Mouse (Mus musculus) cerebellum, adult 11-12 months (tissue): ENCODE data around the gene Nfil3.
A peak's percentile ranks its signal among the peaks of the same experiment; 100 is the strongest.

Experiments
- DNase-seq: peaks from one replicate; pipeline ENCODE4 v3.0.0; 2022

Nfil3 gene

DNA sequence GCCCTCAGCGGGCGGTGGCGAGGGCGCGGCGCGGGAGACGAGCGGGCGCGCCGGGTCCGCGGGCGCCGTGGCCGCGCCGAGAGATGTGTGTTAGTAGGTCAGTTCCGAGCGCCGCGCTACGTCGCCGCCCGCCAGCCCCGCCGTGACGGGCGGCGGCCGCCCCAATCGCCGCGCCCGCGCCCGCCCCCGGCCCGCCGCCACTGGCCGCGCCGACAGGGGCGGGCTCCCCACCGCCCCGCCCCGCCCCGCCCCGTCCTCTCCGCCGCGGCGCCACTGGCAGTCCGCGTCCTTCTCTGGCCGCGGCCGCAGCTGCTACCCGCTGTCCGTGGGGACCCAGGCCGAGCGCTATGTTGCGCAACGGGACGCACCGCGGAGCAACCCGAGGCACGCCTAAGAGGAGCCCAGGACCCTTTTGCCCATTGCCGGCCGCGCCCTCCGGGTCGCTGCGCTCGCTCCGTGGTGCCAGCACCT lies at the start of gene Nfil3:
Gene Nfil3 (minus strand): TSS at position 123 of the 471 bp plus-strand sequence.
- no peak for DNase-seq

DNA sequence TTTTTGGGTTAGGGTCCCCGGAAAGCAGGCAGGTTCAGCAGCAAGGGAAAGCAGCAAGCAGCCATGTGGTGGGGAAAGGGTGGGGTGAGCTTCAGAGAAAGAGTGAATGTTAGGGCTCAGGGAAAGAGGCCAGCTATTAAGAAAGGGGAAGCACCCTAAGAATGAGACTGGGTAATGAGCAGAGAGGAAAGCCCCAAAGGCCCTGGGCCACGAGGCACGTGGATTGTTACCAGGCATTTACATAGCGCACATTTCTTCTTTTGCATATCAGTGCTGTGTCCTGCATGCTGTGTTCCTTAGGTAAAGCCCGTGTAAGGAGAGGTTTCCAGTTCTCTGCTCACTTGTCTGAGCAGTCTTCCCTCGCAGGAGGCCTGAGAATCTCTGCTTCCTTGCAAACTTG lies 43.4 kb upstream of the Nfil3 start:
- no peak for DNase-seq

DNA sequence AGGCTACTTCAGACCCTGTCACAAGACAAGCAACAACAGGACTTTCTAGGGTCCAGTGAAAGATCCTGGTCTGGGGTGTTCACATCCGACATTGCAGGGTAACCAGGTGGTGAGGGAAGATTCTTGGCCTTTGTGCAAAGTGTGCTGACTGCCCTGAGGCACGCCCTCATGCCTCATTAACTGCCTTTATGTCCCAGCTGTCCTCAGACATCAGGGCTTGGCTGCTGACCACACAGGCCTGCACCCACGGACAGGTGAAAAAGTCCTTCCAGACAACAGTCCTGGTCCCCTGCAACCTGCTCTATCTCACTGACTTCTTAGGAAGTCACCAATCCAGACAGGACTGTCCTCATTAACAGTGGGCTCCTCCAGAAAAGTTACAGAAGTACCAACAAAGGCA lies 39.4 kb upstream of the Nfil3 start:
- DNase-seq: no peak

DNA sequence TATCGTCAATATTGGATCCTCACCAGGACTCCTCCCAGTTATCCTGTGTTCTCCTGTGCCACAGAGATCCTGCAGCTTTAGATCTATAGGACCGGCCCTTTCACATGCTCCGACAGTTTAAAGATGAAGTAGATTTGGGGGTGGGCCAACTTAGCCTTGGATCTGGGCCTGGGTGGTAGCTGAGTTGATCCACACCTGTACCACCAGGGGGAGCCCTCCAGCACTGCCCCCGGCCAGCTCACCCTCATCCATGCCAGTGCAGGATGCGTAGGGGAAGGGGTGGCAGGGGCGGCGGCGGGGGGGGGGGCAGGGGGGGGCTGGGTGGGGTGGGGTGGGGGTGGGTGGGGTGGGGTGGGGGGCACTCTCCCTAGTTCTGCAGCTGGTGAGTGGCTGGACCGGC lies 38.7 kb upstream of the Nfil3 start:
- DNase-seq: no peak

DNA sequence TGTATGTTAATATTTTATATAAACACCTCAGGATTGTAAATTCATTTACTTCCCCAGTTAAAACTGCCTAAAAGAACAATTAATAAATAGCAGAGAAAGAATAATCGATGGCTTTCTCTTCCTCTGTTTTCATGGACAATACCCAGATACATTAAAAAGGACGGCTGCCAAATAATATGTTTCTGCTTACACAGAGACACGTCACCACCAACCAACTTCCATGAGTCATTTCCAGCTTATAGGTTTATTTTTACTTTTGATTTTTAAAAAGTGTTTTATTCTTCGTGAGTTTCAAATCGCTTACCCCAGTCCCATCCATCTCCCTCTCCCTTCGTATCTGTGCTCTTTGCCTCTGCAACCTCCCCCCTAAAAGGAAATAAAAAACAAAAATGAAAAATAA lies 38.1 kb upstream of the Nfil3 start:
- DNase-seq: no peak

DNA sequence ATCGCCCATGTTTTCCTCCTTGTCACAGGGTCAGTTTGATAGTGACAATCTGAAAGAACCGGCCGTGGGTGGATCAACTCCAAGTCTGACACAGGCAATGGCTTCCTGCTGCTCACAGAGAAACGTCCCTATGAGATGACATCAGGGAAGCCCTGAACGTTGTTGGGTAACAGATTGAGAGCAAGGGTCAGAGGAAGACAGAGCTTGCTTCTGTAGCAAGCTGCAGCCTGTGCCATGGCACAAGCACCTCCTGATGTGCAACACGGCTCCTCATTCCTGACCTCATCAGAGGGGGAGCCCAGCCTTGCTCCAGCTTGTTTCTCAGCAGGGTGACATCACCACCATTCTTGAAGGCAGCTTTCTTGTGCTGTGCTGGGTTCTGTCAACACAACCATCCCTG lies 37.1 kb upstream of the Nfil3 start:
- DNase-seq: no peak

DNA sequence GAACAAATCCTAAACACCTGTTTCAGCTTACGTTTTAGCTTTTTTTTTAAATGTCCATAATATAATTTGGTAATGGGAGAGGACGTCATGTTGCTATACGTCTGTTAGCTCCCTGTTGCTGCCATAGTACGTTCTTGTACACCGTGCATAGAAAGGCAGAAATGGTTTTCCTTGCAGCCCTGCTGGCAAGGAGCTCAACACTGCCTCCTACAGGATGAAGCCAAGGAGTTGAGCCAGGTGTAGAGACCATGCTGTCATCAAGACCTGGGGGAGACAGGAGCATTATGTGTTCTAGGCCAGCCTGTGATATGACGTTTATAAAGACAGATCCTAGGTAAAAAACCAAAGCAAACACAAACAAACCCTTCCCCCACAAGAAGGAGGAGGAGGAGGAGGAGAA lies 36.2 kb upstream of the Nfil3 start:
- DNase-seq: no peak

DNA sequence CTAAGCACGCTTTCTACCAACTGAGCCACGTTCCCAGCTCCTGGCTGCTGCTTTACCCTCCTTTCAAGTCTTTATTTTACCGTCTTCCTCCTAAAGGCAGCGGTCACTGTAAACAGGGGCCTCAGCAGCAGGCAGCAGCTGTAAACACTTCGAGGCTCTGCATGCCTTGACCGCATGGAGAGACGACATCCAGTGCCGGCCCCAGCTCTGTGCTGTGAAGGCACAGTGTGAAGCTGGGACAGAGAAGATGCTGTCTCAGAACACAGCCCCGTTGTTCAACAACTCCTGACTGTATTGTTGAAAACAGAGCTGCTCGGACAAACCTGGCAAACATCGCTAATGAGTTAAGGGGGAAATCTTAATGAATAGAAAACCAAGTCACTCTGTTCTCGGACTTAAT lies 30.6 kb upstream of the Nfil3 start:
- no peak for DNase-seq

DNA sequence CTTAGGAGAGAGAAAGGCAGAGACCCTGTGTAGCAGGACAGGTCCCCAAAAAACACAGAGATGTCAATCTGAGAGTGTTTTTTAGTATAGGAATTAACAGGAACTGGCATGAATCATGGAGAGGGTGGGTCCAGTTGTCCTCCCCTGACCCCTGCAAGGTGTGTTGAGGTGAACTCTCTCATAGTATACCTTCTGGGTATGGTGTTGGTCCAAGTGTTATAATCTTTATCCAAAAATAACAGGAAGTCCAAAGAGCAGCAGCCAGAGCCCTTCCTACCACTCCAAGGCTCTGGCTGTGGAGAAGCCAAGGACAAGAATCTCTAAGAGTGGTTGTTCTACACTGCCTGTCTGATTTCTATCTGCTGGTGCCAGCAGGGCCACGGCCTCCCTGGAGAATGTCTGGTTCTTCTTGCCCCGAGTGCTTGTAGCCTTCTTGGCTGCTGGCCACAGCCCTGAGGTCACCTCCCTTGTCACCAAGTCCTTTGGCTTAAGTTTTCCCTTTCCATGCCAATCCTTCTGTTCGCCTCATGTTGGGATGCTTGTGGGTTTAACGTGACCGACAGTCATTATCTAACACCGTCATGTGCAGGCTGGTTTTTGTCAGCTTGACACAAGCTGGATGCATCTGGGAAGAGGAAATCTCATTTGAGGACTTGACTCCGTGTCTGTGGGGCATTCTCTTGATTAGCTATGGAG lies 27.8 kb upstream of the Nfil3 start:
- peak; percentile 48 for DNase-seq

DNA sequence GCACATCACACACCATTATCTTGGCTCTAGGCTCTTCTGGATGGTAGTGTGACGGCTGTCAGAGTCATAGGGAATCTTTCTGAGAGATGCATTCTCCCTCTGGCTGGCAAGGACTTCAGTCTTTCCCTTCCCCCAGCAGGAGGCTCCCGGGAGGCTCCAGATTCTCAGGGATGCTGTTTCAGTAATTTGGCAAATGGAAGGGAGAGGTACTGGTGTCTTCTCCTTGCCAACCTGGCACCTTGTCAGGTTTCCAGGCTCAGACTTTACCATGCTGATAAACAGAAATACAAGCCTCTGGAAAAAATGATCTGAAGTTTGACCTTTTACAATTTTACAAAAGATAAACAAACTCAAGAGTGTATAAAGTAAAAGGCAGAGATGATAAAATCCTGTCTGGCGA lies 26.9 kb upstream of the Nfil3 start:
- peak; percentile 49 for DNase-seq

DNA sequence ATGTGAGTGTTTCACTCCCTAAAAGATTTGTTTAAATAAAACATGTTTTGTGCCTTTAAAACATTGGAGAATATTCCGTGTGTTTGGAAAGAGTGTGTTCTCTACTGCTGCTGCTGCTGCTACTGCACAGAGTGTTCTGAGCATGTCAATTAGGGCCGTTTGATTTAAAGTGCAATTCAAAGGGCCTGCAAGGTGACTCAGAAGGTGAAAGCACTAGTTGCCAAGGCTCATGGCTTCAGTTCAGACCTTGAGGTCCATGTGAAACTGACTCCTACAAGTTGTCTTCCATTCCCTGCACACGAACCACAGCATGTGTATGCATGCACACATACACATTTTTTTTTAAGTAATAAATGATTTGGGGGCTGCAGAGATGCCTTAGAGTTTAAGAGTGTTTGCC lies 22.4 kb upstream of the Nfil3 start:
- no peak for DNase-seq

DNA sequence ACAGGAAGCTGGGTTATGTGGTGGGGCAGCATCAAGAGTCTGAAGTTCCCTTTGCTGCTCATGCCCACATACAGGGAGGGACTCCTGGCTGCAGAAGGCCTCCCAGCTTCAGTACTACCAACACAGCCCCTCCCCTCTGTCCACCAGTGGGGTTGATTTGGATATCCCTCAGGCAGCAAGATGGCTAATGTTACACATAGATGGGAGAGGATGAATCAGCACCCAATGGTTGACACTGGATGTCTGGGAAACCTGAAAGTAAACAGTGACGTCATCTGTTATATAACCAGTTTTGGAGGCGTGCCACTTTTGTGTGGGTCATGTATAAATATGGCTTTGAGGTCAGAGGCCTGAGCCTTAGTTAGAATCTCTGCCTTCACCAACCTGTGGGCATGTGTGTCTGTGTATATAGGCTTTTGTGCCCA lies 20.6 kb upstream of the Nfil3 start:
- no peak for DNase-seq

DNA sequence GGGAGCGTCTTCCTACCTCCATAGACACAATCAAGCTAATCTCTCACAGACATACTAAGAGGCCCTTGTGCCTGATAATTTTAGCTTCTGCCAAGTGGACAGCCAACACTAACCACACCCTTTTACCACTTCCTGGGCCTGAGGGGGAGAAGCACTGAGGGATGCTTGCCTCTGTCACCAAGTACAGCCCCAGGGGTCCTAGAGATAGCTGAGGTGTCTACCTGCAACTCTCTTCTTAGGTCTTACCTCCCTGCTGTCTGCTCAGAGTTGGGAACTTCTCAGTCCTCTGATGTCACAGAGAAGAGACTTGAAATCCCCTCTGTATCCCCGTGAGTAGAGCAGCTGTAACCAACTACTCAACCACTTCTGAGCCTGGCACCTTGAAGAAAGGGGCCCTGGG lies 19.6 kb upstream of the Nfil3 start:
- no peak for DNase-seq

DNA sequence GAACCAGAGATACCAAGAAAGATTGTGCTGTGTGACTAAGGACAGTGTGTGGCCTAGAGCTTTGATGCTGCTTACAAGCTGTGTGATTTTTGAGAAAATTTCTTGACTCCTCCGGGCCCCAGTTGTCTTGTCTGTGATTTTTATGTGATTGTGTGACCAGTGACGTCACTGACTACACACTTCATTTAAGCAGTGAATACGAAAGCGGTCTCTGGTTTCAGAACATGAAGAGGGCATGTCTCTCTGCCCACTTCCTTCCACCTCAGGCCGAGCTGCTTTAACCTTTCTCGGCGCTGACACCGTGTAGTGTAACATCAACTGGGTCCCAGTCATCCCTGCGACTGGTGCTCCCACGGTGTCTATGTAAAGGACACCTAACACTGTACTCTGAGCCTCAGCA lies 17.7 kb upstream of the Nfil3 start:
- DNase-seq: no peak

DNA sequence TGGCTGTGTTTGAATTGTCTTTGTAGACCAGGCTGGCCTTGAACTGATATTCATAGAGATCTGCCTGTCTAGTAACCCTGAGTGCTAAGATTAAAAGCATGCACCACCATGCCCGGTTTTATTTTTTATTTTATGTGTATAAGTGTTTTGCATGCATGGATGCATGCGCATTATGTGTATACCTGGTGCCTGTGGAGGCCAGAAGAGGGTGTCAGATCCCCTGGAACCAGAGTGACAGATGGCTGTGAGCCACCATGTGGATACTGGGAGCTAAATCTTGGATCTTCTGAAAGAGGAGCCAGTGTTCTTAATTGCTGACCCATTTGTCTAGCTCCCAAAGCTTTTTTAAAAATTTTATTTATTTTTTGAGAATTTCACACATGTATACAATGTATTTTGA lies 16.9 kb upstream of the Nfil3 start:
- no peak for DNase-seq

DNA sequence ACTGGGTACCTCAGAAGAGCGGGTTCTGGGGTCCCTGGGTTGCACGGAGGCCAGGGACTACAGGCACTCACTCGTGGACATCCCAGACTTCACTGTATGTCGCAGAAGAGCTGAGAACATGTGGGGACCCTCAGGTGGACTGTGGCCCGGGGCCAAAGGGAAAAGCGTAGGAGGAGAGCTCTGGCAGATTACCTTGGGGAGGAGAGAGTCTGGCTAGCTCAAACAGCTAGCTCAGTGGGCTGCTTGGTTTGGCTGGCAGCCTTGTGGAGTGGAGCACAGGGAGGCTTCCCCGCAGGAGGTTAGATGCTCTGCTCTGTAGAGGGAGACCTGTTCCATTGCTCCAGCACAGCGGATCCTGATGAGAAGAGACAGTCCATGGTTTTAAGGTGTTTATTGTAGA lies 15.3 kb upstream of the Nfil3 start:
- no peak for DNase-seq

DNA sequence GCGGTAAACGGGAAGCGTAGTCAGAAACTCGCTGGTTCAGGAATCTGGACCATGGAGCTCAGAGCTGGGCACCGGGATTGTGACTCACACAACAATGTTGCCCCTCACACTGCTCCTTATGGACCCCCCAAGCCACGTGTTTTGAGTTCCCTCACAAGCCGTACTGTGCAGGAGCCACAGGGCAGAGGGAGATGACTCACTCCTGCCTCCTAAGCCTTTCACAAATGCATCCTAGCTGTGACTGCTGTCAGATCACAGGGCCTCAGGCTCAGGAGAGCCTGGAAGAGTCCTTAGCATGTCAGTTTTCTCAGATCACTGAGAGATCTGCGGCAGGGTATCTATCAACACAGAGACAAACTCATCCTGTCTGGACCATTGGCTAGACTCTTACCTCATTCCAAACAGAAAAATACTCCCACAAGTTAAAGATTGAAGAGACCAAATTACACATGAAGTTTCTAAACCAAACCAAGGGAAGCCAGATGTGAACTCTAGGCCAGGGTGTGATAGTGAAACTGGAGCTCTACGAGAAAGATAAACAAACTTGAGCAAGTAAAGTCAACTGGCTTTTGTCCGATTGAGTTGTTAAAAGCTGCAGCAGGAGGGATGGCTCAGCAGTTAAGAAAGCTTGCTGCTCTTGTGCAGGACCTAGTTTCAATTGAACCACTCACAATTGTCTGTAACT lies 13.5 kb upstream of the Nfil3 start:
- no peak for DNase-seq

DNA sequence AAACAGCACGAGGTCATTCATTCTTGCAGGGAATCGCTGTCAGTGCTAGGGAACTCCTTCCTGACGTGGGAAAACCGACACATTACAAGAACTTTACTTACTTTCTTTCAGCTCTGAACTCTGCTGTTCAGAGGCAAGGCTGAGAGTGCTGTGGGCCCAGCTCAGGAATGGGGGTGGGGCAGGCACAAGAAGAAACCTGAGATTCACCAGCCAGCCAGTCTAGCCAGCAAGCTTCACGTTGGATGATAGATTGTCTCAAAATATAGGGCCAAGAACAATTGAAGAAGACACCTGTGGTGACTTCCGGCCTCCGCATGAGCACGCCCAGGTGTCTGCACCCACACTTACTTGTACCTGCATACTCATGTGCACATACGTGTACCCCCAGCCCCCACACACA lies 9.3 kb upstream of the Nfil3 start:
- DNase-seq: no peak

DNA sequence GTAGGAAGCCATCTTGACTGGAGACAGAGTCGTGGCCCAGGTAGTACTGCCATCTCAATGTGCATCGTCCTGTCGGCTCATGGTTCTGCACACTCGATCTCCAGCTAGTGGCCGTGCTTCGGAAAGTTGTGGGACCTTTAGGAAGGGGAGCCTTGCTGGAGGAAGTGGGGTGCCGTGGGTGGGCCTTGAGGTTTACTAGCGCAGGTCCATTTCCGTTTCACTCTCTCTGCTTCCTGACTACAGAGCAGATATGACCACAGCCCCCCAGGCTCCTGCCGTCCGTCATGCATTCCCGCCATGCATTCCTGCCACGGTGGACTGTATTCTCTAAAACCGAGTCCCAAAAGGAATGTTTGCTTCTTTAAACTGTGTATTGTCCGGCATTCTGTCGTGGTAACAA lies 8.1 kb upstream of the Nfil3 start:
- DNase-seq: no peak

DNA sequence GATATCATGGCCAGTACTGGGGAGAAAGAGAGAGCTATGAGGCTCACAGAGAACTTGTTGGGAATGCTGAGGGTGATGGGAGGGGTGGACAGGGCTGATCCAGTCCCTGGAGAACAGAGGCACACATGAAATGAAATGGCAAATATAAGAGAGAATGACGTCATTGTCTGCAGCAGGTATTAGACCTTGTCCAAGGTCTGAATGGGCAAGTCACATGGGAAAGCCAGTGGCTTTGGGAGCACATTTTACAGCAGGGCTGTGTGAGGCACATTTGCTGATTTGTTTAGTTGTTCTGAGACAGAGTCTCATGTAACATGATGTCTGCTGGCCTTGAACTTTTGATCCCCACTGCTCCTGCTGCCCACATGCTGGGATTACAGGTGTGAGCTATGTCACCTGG lies 7.0 kb upstream of the Nfil3 start:
- no peak for DNase-seq

DNA sequence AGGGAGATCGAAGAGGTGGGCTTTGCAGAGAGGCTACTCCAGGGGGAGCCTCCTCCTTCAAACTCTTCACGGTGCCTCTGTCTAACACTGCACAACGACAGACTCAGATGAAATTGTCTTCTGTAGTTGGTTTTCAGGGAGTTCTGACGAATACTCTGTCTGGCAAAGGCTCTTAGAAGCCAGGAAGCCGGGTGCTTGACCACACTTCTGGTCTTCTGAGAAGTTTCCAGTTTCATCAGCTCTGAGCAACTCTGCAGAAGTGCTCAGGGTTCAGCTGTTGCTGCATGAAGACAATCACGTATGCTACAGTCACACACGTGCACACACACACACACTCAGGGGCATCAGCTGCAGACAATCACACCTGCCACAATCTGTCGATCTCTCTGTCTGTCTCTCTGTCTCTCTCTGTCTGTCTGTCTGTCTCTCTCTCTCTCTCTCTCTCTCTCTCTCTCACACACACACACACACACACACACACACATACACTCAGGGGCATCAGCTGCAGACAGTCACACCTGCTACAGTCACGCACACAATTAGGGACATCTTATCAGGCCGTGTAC lies 5.4 kb upstream of the Nfil3 start:
- DNase-seq: no peak

DNA sequence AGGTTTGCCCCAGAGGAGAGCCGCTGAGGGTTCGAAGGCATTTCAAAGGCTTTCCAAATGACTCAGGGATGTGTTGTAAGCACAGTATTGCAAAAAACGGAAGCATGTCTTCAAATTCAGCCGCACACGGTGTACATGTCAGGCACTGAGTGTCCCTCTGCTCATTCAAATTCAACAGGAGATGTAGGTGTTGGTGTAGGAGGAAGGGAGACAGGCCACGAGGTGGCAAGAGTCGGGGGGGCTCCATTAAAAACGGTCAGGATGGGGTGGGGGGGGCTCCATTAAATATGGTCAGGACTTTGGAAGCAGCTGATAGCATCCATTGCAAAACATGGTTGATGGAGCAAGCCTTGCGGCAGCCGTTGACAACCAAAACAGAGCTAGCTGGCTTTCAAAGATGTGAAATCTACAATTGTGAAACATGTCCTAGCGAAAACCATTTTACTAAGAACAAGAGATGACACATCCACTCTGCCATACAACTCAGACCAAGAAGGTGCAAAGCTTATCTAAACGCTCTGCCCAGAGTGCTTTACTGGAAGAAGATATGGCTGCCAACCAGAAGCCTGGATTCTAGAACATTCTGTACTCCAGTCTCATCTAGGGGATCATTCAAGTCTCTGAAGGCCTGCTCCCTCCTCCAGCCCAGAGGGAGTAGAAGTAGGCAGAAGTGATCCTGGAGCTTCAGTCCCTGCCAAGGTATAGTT lies 4.8 kb upstream of the Nfil3 start:
- DNase-seq: no peak

DNA sequence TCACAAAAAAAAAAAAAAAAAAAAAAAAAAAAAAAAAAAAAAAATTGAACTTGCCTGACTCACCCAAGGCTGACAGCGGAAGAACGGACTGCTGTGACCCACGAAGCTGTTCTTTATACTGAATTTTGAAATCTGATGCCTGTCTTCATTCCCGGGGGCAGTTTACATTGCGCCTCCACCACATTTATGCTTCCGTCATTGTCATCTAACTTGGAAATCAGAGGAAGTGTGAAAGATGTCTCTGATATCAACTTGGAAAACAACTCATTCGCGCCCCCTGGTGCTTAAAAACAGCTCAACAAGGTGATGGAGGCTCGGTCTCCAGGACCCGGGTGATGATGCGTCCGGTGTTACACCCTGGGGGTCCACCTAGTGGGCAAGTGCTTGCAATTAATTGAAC lies 1.8 kb upstream of the Nfil3 start:
- peak; percentile 76 for DNase-seq
